Mouse (Mus musculus) megakaryocyte, embryonic 14.5 days (primary cell): ENCODE data around the gene 1700016C15Rik.

Experiments
- FLI1 ChIP-seq: IDR thresholded peaks from 2 replicates; pipeline ENCODE4 v1.6.1; 2012; ENCODE audit warnings: low read length, inconsistent platforms, mixed read lengths
- GATA1 ChIP-seq: IDR thresholded peaks from 3 replicates; pipeline ENCODE4 v1.6.1; 2012; ENCODE audit warnings: mixed read lengths, low read length, inconsistent platforms, borderline replicate concordance

DNA sequence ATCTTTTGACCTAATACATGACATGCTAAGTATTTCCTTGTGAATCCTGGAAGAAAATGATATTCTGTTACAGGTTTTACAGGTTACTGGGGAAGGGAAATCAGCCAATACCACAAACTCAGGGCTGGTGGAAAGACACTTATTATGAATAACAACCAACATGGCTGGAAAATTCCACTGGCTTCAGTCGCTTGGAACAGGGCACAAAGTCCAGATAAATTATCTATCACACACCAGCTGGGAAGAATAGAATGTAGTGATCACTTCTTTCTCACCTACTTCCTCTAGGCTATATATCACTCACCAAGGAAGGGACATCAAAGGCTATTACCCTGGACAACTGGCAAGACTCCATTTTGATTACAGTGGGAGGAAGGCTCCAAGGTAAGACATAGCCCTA lies 11.1 kb downstream of the 1700016C15Rik start:
- TF ChIP-seq GATA1 = no peak
- TF ChIP-seq FLI1 = no peak
